Mouse (Mus musculus) B cell, adult 2 months (primary cell): ENCODE data around the gene Itpr2.

Source experiments
- DNase-seq, 2 experiments: peaks; one replicate each; pipeline ENCODE4 v3.0.0; 2022

Itpr2 gene

GRCm38 (mm10) chr6:146464014-146464644 lies 37.9 kb downstream of the Itpr2 start:
- no peak for DNase-seq

GRCm38 (mm10) chr6:146460936-146461335 lies 41.1 kb downstream of the Itpr2 start:
- DNase-seq = no peak

- no peak for DNase-seq
Observed at GRCm38 (mm10) chr6:146458436-146458835, 43.6 kb downstream of the Itpr2 start.

DNA sequence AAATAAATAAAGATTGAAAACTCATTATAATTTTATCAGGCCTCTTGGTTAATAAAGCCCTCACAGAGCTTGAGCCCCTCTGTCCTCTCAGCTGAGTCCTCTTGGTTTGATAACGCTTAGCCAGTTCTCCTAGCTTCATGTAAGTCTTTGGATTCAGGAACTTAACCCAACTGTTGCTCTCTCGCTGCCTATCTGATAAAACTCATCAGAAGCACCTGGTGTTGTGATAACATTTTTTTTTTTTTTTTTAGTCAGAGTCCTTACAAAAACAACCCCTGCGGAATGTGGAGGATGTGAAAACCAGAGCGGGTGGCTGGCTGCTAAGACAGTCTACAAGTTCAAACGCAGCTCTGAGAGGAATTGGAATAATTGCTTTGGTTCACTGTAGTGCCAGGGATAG lies 45.3 kb downstream of the Itpr2 start:
- DNase-seq = no peak

DNA sequence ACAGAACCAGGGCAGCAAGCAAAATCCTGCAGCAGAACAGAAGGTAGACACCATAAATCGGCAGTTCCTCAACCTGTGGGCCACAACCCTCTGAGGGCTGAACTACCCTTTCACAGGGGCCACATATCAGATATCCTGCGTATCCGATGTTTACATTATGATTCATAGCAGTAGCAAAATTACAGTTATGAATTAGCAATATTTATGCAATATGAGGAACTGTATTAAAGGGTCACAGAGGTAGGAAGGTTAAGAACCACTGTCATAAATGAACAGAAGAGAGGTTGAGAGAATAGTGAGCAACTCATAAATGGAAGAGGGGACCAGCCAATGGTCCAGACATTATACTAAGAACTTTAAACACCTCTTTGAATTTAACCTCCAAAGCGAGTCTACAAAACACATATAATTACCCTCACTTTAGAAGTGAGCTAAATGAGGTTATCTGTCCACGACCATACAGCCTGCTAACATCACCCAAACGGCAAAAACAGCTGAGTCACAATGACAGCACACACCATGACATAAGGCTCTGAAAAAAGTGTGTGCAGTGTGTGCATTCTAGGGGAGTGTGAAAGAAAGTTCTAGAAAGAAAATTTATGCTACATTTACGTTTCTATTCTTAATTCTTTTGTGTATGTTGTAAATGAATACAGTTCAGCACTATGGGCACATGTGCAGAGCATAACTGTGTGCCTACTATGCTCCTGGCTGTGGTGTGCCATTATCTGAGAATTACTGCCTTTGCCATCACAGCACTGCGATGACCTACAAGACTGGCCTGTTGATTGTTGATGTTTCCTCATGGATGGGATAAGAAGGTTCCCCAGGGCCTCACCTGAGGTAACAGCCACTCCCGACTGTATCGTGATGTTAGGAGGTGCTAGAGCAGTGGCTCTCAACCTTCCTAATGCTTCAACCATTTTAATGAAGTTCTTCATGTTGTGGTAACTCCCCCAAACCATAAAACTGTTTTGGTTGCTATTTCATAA lies 47.2 kb downstream of the Itpr2 start:
- no peak for DNase-seq

DNA sequence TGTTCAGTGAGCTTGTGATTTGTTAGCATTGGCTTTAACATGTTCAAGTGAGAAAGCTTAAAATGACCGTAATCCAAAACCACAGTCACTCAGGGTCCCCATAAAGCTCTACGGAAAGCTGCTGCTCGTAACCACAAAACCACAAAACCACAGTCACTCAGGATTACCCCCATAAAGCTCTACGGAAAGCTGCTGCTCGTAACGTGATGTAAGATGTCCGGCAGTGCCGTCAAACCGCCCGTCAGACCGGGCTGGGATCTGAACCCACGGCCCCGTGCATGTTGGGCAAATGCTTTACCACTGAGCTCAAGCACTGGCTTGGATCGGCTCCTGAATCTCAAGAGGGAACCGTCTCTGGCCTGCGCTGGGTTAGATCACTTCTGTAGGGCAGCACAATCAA lies 49.5 kb downstream of the Itpr2 start:
- DNase-seq = peak; percentile 11 to 33

GRCm38 (mm10) chr6:146446032-146446704 lies 55.9 kb downstream of the Itpr2 start:
- DNase-seq = no peak

DNA sequence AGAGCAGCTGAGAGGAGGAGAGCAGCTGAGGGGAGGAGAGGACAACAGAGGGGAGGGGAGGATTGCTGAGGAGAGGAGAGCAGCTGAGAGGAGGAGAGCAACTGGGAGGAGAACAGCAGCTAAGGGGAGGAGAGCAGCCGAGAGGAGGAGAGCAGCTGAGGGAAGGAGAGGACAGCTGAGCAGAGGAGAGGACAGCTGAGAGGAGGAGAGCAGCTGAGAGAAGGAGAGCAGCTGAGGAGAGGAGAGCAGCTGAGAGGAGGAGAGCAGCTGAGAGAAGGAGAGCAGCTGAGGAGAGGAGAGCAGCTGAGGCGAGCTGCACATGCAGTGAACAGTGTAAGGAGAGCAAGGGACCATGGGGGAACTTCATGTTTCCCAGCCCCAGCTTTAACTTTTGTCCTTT lies 62.2 kb downstream of the Itpr2 start:
- DNase-seq = no peak

DNA sequence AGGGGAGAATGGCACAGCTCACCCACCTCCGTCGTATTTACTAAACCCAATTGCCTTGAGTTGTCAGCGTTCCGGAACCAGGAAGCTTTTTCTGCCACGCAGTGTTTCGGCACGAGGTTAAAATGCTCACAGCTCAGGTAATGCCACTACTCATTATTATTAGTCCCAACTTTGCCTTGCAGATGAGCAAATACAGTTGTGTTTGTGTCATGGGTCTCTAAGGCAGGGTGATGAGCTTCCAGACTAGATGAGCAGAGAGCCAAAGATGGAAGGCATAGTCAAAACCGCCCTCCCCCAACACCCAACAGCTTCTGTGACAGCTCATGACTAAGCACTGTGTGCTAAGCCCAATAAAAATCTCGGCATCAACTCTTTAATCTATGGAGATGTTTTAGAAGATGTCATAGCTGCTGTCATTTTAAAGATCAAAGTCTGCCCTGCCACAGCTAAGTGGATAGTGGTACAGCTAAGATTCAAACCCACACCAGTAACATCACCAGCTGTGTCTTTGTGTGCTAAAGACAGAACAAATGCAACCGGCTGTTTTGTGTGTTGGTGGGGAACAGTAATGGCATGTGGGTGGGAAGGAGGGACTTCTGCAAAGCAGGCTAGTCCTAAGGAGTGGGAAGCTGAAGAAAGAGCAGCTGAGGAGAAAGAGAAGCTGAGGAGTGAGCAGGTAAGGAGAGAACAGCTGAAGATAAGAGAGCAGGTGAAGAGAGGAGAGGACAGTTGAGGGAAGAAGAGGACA lies 62.8 kb downstream of the Itpr2 start:
- DNase-seq = no peak

DNA sequence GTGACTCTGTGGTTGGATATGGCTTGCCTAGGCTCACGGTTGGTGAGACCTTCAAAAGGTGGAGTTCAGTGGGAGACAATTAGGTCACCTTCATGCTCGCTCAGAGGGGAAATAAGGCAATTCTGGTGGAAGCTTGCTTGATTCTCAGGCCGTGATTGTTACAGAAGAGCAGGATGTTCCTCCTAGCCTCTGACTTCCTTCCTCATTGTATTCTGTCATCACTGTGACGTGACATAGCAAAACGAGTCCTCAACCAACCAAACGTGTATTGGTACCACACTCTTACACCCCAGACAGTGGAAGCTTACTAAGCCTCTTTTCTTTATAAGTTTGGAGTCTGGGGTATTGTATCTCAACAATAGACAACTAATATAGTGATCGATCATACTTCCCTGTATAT lies 64.0 kb downstream of the Itpr2 start:
- no peak for DNase-seq

- no peak for DNase-seq
Observed at GRCm38 (mm10) chr6:146436916-146437496, 65.0 kb downstream of the Itpr2 start.

DNA sequence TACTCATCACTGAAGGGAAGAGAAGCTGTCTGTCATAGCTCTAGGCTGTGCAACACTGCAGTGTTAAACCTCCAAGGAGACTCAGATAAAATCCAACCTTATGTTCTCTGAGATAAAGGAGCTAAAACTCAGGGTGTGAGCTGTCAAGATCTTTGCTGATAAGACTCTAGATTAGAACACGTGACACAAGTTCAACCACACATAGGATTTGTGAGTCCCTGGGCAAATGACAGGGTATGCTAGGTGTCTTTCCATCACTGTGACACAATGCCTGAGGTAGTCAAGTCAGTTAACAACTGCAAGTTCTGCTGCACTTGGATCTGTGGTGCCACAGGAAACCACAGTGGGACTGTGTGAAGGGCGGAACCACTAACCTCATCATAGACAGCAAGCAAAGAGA lies 67.8 kb downstream of the Itpr2 start:
- no peak for DNase-seq

DNA sequence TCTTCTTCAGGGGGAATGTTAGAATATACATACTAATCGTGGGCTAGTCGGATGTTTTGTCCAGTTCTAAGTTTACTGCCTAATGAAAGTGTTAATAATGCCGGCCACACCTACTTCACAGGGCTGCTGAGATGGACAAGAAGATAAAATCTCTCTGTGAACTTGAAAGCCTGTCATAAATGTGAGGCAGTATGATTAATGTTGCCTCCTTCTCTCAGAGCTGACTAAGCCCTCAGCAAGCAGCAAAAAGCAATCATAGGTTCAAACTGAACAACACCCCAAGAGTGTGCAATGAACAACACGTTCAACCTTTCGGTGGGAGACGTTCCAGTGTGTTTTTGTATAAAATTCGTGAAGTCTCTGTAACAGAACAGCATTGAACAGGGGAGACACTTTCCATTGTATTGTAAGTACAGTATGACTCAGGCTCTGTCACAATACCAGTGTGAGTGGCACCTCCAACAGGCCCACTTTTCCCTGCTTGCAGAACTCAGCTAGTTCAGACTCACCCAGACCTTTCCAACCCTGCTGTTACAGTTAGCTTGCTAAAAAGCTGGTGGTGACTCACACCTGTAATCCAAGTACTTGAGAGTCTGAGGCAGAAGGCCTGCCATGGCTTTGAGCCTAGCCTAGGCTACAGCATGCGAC lies 69.7 kb downstream of the Itpr2 start:
- no peak for DNase-seq

GRCm38 (mm10) chr6:146431777-146432176 lies 70.2 kb downstream of the Itpr2 start:
- no peak for DNase-seq

GRCm38 (mm10) chr6:146429694-146430380 lies 72.2 kb downstream of the Itpr2 start:
- peak; percentile 75 to 76 for DNase-seq

- DNase-seq = no peak
Observed at GRCm38 (mm10) chr6:146424778-146425177, 77.2 kb downstream of the Itpr2 start.

GRCm38 (mm10) chr6:146424326-146424725 lies 77.7 kb downstream of the Itpr2 start:
- DNase-seq = no peak

GRCm38 (mm10) chr6:146420718-146421117 lies 81.3 kb downstream of the Itpr2 start:
- no peak for DNase-seq

DNA sequence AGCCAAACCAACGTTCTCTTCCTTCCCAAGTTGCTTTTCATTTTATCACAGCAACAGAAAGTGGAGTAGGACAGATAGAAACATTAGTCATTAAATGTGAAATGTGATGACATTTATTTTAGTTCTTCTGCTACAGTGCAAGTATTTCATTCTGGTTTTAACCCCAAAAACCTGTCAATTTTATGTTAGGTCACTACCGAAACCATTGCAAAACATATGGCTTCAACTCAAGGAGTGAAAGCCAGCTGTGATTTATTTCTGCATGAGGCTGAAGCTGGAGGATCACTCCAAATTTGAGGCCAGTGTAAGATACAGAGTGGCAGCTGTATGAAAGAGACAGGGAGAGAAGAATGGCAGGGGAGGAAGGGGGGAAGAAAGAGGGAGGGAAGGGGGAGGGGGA lies 85.6 kb downstream of the Itpr2 start:
- DNase-seq = no peak

GRCm38 (mm10) chr6:146414094-146414493 lies 87.9 kb downstream of the Itpr2 start:
- DNase-seq = no peak

DNA sequence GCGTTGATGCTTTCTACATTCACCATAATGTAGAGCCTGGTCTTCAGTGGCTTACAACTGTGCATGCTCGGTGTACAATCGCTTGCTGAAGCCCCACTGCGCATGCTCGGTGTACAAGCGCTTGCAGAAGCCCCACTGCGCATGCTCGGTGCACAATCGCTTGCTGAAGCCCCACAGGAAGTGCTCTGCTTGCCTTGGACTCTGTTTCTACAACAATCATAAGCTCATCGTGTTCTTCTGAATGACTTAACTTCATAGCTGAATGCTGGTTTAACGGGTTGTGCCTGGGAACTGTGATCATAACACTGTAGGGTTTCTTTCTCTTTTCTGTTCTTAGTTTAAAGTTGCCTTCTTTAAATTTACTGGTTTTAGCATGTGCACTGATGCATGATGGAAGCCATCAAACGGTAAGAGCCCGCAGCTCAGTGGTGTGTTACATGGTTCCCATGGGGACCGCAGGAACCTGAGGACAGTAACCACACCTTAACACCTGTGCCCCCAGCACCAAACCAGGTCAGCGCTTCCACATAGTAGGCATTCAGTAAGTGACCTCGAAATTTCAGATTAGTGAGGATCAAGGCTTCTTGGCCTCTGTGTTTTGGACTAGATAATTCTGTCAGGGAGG lies 90.5 kb downstream of the Itpr2 start:
- DNase-seq = peak; percentile 72 to 76
